Comparison of ENCODE assay signal across 8 mouse cellular contexts in the genomic region with DNA sequence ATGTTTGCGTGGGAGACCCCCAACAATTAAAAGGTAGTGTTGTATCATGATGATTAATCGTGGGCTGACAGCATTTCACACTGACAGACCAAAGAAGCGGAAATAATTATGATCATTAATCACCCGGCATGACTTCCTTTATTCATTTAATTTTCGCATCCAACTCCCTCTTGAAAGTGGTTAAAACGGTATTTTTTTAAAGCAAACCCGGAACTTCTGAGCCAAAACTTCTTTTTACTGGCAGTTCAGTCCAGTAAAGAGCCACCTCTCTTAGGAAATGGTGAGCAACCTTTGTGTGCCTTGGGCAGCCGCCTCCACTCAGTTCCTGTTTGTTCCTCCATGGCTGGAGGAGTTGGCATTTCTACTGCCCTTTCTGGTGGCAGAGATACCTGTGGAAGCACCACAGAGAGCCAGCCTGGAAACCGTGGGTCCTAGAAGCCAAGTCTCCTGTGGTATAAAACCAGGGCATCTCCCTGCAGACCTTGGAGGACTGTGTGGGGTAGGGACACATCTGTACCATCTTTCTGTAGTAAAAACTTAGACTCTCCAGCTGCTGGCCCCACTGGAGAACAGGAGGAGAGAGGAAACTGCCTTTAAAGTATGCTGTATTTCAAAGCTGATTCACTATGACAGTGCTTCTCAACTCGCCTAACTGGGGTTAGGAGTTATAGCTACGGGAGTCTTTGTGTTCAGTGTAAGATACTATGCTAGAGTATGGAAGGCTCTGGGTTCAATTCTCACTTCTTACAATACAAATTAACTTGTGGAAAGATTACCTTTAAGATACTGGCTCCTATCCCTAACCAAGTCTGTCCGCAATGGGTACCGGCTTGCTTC. TPM values are rescaled to one million over a fixed set of nuclear protein-coding genes. Genes with fewer than 3 reads are reported as not detected.
DNase-seq lines count a peak whose midpoint lies in the region; ATAC-seq lines count a peak whose summit lies in the region.

No protein-coding gene starts in this region.

- 38% methylated on average over 13 of the region's 13 CpGs for WGBS in forebrain, embryonic 15.5 days
- WGBS in kidney, embryonic 15.5 days, result 27% methylated on average over 13 of the region's 13 CpGs

- peak; percentile 8; the same call in 1 of the 2 replicates for ATAC-seq in frontal cortex, adult (ENCODE audit: low TSS enrichment)
- ATAC-seq in forebrain, embryonic 15.5 days (replicated peaks), result no peak
- no peak for ATAC-seq in kidney, embryonic 15.5 days (replicated peaks; ENCODE audit: low FRiP score)

- H3K27ac ChIP-seq in forebrain, embryonic 15.5 days (replicated peaks), result peak overlapping the region; percentile 79
- peak overlapping the region; percentile 91 for H3K27ac ChIP-seq in kidney, embryonic 15.5 days

- no peaks in the 10 kb centered on the region for H3K36me3 ChIP-seq in forebrain, embryonic 15.5 days
- H3K36me3 ChIP-seq in kidney, embryonic 15.5 days, result no peaks in the 10 kb centered on the region
- H3K36me3 ChIP-seq in megakaryocyte, embryonic 14.5 days (replicated peaks; ENCODE audit: low read length), result peaks cover 31% of the 10 kb centered on the region

- no peaks in the 10 kb centered on the region for H3K27me3 ChIP-seq in forebrain, embryonic 15.5 days
- no peaks in the 10 kb centered on the region for H3K27me3 ChIP-seq in kidney, embryonic 15.5 days
- H3K27me3 ChIP-seq in megakaryocyte, embryonic 14.5 days (replicated peaks), result no peaks in the 10 kb centered on the region

- peak overlapping the region; percentile 91 for H3K4me3 ChIP-seq in forebrain, embryonic 15.5 days
- H3K4me3 ChIP-seq in kidney, embryonic 15.5 days (replicated peaks), result peak overlapping the region; percentile 84
- H3K4me3 ChIP-seq in megakaryocyte, embryonic 14.5 days (replicated peaks), result peak overlapping the region; percentile 95

- peaks cover 15% of the 10 kb centered on the region for H3K4me1 ChIP-seq in forebrain, embryonic 15.5 days
- H3K4me1 ChIP-seq in kidney, embryonic 15.5 days, result peaks cover 21% of the 10 kb centered on the region
- peaks cover 68% of the 10 kb centered on the region for H3K4me1 ChIP-seq in megakaryocyte, embryonic 14.5 days

- H3K9ac ChIP-seq in forebrain, embryonic 15.5 days (replicated peaks), result peak overlapping the region; percentile 92
- peak overlapping the region; percentile 83 for H3K9ac ChIP-seq in kidney, embryonic 15.5 days

- peak overlapping the region; percentile 91 for H3K4me2 ChIP-seq in forebrain, embryonic 15.5 days (replicated peaks)
- H3K4me2 ChIP-seq in kidney, embryonic 15.5 days, result peak overlapping the region; percentile 83

- no peaks in the 10 kb centered on the region for H3K9me3 ChIP-seq in forebrain, embryonic 15.5 days
- H3K9me3 ChIP-seq in kidney, embryonic 15.5 days (replicated peaks), result no peaks in the 10 kb centered on the region
- no peaks in the 10 kb centered on the region for H3K9me3 ChIP-seq in megakaryocyte, embryonic 14.5 days

- DNase-seq in frontal cortex, postnatal 25 days (ENCODE audit: low spot score in 2 of 2), result no peak
- DNase-seq in adrenal gland, adult 2 months, result peak; percentile 45
- DNase-seq in thymus, postnatal 14 days, result peak; percentile 25
- DNase-seq in urinary bladder, postnatal 25 days (ENCODE audit: low spot score), result no peak

RNA-seq across cellular contexts. Expression of a gene that starts 0.9 kb away (rescaled TPM):
- total RNA-seq in adrenal gland, adult 2 months (2021), result 100 to 1,000 TPM in 1 of 2 experiments, 10 to 100 TPM in 1; 96.8 to 113 TPM
- 83.3 and 84.5 TPM in 2 replicates for polyA plus RNA-seq in adrenal gland, adult 2 months (2012; rRNA removed)
- 18.7 and 19.7 TPM in 2 replicates for polyA plus RNA-seq in forebrain, embryonic 15.5 days (2015; fragmentation: Nextera tagmentation; extraction: Ambion mirVana)
- polyA plus RNA-seq in kidney, embryonic 15.5 days (2015; fragmentation: Nextera tagmentation; extraction: Ambion mirVana), result 86.3 TPM in 2 replicates
- polyA plus RNA-seq in megakaryocyte, embryonic 14.5 days (2012; ENCODE audit: insufficient read depth, low replicate concordance), result 121 and 178 TPM in 2 replicates

Comparison
In these comparisons a context has a peak if more than half of its experiments do, and no peak if none do; other contexts are left out.
1. DNase-seq: peak in adrenal gland, adult 2 months (single experiment) and thymus, postnatal 14 days (single experiment); none in frontal cortex, postnatal 25 days (0 of 2) and urinary bladder, postnatal 25 days (single experiment).
2. Peak in every context shown above with its lines, with median percentiles within 50 percentile points of each other: H3K4me3 ChIP-seq.